Mouse (Mus musculus): ENCODE measurements around the gene Dusp22.

The Dusp22 gene

GRCm38 (mm10) chr13:30669277-30669676, 9.5 kb downstream of the Dusp22 start:
- no peak for DNase-seq (ENCODE audit: low spot score)

GRCm38 (mm10) chr13:30673878-30674277, 14.1 kb downstream of the Dusp22 start:
- DNase-seq (ENCODE audit: low spot score): no peak

GRCm38 (mm10) chr13:30678822-30679221, 19.0 kb downstream of the Dusp22 start:
- DNase-seq (ENCODE audit: low spot score): no peak

GRCm38 (mm10) chr13:30681866-30682265, 22.1 kb downstream of the Dusp22 start:
- DNase-seq (ENCODE audit: low spot score): no peak

GRCm38 (mm10) chr13:30682328-30682727, 22.5 kb downstream of the Dusp22 start:
- DNase-seq (ENCODE audit: low spot score): no peak

GRCm38 (mm10) chr13:30684614-30685122, 24.9 kb downstream of the Dusp22 start:
- DNase-seq (ENCODE audit: low spot score): no peak

- no peak for DNase-seq (ENCODE audit: low spot score)
Observed at GRCm38 (mm10) chr13:30685957-30686356, 26.2 kb downstream of the Dusp22 start.

GRCm38 (mm10) chr13:30688035-30688616, 28.3 kb downstream of the Dusp22 start:
- no peak for DNase-seq (ENCODE audit: low spot score)

- DNase-seq (ENCODE audit: low spot score): no peak
Observed at GRCm38 (mm10) chr13:30689475-30689874, 29.7 kb downstream of the Dusp22 start.

GRCm38 (mm10) chr13:30691441-30692292, 31.9 kb downstream of the Dusp22 start:
- DNase-seq (ENCODE audit: low spot score): no peak

- no peak for DNase-seq (ENCODE audit: low spot score)
Observed at GRCm38 (mm10) chr13:30692644-30693385, 33.0 kb downstream of the Dusp22 start.

- no peak for DNase-seq (ENCODE audit: low spot score)
Observed at GRCm38 (mm10) chr13:30695232-30695631, 35.4 kb downstream of the Dusp22 start.

- no peak for DNase-seq (ENCODE audit: low spot score)
Observed at GRCm38 (mm10) chr13:30695890-30696289, 36.1 kb downstream of the Dusp22 start.

- DNase-seq (ENCODE audit: low spot score): no peak
Observed at GRCm38 (mm10) chr13:30697880-30698279, 38.1 kb downstream of the Dusp22 start.

- no peak for DNase-seq (ENCODE audit: low spot score)
Observed at GRCm38 (mm10) chr13:30702695-30703094, 42.9 kb downstream of the Dusp22 start.

GRCm38 (mm10) chr13:30704246-30705095, 44.7 kb downstream of the Dusp22 start:
- DNase-seq (ENCODE audit: low spot score): no peak

- DNase-seq (ENCODE audit: low spot score): no peak
Observed at GRCm38 (mm10) chr13:30711066-30711465, 51.3 kb downstream of the Dusp22 start.

- DNase-seq (ENCODE audit: low spot score): no peak
Observed at GRCm38 (mm10) chr13:30711711-30712110, 51.9 kb downstream of the Dusp22 start.

- no peak for DNase-seq (ENCODE audit: low spot score)
Observed at GRCm38 (mm10) chr13:30712280-30712679, 52.5 kb downstream of the Dusp22 start.

- DNase-seq (ENCODE audit: low spot score): no peak
Observed at GRCm38 (mm10) chr13:30713621-30714020, 53.8 kb downstream of the Dusp22 start.

- DNase-seq (ENCODE audit: low spot score): no peak
Observed at GRCm38 (mm10) chr13:30714552-30714951, 54.8 kb downstream of the Dusp22 start.

- DNase-seq (ENCODE audit: low spot score): no peak
Observed at GRCm38 (mm10) chr13:30715060-30715459, 55.3 kb downstream of the Dusp22 start.
